Mouse (Mus musculus): ENCODE data around the gene Lrrc52.

DNA sequence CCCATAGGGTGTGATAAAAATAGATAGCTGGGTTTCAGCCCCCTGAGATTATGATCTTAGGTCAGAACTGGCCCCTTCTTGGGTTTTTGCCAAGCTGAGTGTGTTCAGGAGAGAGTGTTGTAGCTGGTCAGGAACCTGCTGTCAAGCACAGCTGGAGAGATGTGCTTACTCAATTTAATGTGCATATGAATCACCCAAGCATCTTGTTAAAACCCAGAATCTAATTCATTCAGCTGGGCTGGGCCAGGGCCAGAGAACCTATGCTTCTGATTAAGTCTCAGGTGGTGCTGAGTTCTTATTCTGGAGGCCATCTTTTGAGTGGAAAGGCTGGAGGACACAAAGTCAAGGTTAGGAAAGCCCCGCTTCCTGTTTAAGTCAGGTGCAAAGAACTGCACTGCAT is 38.8 kb upstream of the Lrrc52 start:
- TF ChIP-seq CTCF (IDR thresholded peaks at IDR 0.05; ENCODE audit: insufficient read depth, low read length) (no peak), POLR2A (IDR thresholded peaks at IDR 0.05; ENCODE audit: borderline replicate concordance, extremely low read depth, low read depth, low read length) (no peak)

Data from lung, adult 2 months (tissue).